Mouse (Mus musculus) limb, embryonic 15.5 days (tissue): ENCODE data around the gene Samd14. TPM values are rescaled to one million over a fixed set of nuclear protein-coding genes. Genes with fewer than 3 reads are reported as not detected.

Source experiments
- ATAC-seq: fragments of 200-750 bp; cut with Nextera tagmentation; 2 replicates; pipeline ENCODE4 v1.8.0; 2017; ENCODE audit warnings: low read depth, moderate TSS enrichment; ENCODE audit not compliant: insufficient number of reproducible peaks, low FRiP score, low TSS enrichment
- H3K27ac ChIP-seq: fragments of 300-500 bp; sonication (generic); 2 replicates; pipeline ENCODE4 v1.5.1; 2015; ENCODE audit warnings: moderate library complexity, mild to moderate bottlenecking, inconsistent platforms
- H3K27me3 ChIP-seq: fragments of 300-500 bp; sonication (generic); 2 replicates; pipeline ENCODE4 v1.6.1; 2015; ENCODE audit warnings: inconsistent platforms
- H3K36me3 ChIP-seq: fragments of 300-500 bp; sonication (generic); 2 replicates; pipeline ENCODE4 v1.6.1; 2015; ENCODE audit warnings: inconsistent platforms
- H3K4me1 ChIP-seq: fragments of 300-500 bp; sonication (generic); 2 replicates; pipeline ENCODE4 v1.6.1; 2015; ENCODE audit warnings: inconsistent platforms
- H3K4me2 ChIP-seq: fragments of 300-500 bp; sonication (generic); 2 replicates; pipeline ENCODE4 v1.6.1; 2015; ENCODE audit warnings: mild to moderate bottlenecking, inconsistent platforms
- H3K4me3 ChIP-seq: fragments of 300-500 bp; sonication (generic); 2 replicates; pipeline ENCODE4 v1.5.1; 2015; ENCODE audit warnings: mild to moderate bottlenecking, inconsistent platforms
- H3K9ac ChIP-seq: fragments of 300-500 bp; sonication (generic); 2 replicates; pipeline ENCODE4 v1.6.1; 2015; ENCODE audit warnings: inconsistent platforms
- H3K9me3 ChIP-seq: fragments of 300-500 bp; sonication (generic); 2 replicates; pipeline ENCODE4 v1.6.1; 2016; ENCODE audit warnings: inconsistent platforms
- WGBS: fragments of 180-500 bp; shearing (Covaris S2); methylation state at CpG from one replicate; pipeline ENCODE4 v1.1.7; 2015; 5-methylcytosine and 5-hydroxymethylcytosine counted together
- polyA plus RNA-seq: library from polyadenylated mRNA; unstranded; fragments of >200 nt; fragmentation: Nextera tagmentation; extraction: Ambion mirVana; gene quantifications from 2 replicates; pipeline ENCODE4 v1.2.1, GENCODE M21; 2015

The Samd14 gene
- polyA plus RNA-seq, 1 experiment from 2014 or later, result 25.1 TPM

DNA sequence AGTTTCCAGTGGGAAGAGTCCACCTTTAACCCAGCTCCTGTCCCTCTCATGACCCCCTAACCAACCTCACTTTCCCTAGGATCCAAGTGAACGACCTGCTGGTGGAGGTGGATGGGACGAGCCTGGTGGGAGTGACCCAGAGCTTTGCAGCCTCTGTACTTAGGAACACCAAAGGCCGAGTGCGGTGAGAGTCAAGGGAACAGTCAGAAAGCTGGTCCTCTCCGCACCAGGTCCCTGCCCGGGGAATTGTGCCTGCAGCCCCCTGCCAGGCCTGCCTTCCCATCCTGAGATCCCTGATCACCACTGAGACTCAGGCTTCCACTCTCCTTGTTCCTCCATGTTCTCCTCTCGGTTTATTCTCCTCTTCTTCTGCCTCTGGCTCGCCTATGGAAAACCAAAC lies 9.6 kb upstream of the Samd14 start:
- peaks cover 90% of the 10 kb centered on the region for H3K36me3 ChIP-seq
- no peaks in the 10 kb centered on the region for H3K27me3 ChIP-seq
- peaks cover 37% of the 10 kb centered on the region for H3K4me1 ChIP-seq
- no peak overlapping the region for H3K4me2 ChIP-seq
- H3K27ac ChIP-seq, result peak overlapping the region; percentile 57; the same call in 1 of the 2 replicates
- H3K9ac ChIP-seq, result no peak overlapping the region
- ATAC-seq, result no peak
- WGBS, result 60% methylated on average over 8 of the region's 8 CpGs
- H3K4me3 ChIP-seq, result no peak overlapping the region
- no peaks in the 10 kb centered on the region for H3K9me3 ChIP-seq

DNA sequence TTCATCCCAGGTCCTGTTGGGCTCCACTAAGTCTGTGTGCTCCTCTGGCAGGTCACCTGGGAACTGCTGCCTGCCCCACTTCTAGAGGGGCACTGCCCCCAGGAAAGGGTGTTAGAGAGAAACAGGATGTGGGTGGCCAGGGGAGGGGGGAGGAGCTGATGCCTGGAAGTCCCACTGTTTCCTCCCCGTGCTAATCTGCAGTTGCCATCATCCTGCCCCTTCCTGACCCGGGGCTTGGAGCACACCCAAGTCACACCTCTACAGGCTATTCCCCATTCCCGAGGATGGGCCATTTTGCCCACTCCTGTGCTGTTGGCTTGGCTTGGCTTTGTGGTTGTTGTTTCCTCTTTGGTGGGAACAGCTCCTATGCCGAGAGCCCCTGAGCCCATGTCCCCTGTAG lies 9.1 kb upstream of the Samd14 start:
- H3K9ac ChIP-seq, result no peak overlapping the region
- peak overlapping the region; percentile 57 for H3K27ac ChIP-seq
- H3K36me3 ChIP-seq, result peaks cover 94% of the 10 kb centered on the region
- no peaks in the 10 kb centered on the region for H3K9me3 ChIP-seq
- H3K4me3 ChIP-seq, result no peak overlapping the region
- WGBS, result 24% methylated on average over 4 of the region's 4 CpGs
- H3K4me1 ChIP-seq, result peaks cover 35% of the 10 kb centered on the region
- no peaks in the 10 kb centered on the region for H3K27me3 ChIP-seq
- no peak overlapping the region for H3K4me2 ChIP-seq
- ATAC-seq, result no peak

DNA sequence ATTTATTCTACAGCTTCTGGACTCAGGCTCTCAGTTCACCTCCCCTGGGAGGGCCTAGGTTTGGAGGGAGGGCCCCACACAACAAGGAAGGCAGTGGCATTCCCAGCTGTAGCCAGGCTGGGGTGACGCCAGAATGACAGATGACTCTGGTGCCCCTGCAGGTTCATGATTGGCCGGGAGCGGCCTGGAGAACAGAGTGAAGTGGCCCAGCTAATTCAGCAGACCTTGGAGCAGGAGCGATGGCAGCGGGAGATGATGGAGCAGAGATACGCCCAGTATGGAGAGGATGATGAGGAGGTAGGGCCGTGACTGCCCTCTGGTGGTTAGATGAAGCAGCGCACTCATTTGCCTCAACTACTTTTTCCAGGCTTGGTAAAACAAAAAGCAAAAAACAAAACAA lies 8.6 kb upstream of the Samd14 start:
- Histone ChIP-seq H3K4me2 (no peak overlapping the region), H3K4me1 (peaks cover 35% of the 10 kb centered on the region), H3K9ac (no peak overlapping the region), H3K9me3 (no peaks in the 10 kb centered on the region), H3K4me3 (no peak overlapping the region), H3K27ac (peak overlapping the region; percentile 57), H3K27me3 (no peaks in the 10 kb centered on the region), H3K36me3 (peaks cover 97% of the 10 kb centered on the region)
- 4% methylated on average over 8 of the region's 8 CpGs for WGBS
- ATAC-seq, result no peak

DNA sequence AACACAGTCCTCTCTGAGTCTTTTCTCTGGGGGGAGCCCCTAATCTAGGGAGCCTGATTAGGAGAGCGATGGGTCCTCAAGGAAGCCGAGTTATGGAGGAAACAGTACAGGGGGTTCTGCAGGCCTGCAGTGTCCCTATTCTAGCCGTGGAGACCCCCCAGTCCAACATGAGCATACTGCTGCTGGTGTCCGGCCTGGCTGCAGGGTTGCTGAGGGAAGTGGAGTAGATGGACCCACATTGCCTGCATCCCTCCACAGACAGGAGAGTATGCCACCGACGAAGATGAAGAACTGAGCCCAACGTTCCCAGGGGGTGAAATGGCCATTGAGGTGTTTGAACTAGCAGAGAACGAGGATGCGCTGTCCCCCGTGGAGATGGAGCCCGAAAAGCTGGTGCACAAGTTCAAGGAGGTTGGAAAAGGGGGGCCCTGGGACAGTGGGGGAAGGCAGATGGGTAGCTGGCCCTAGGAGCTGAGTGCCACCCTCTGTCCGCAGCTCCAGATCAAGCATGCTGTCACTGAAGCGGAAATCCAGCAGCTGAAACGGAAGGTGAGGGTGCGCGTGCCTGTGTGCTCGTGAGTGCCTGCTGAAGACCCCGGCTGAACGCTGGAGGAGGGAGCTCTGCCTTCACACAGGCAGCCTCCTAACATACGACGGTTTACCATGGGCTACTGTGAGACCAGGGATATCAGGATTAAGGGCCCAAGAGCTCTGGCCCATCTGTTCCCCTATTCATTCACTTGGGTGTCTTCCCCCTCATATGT lies 7.9 kb upstream of the Samd14 start:
- WGBS, result 90% methylated on average over 21 of the region's 21 CpGs
- no peak for ATAC-seq

DNA sequence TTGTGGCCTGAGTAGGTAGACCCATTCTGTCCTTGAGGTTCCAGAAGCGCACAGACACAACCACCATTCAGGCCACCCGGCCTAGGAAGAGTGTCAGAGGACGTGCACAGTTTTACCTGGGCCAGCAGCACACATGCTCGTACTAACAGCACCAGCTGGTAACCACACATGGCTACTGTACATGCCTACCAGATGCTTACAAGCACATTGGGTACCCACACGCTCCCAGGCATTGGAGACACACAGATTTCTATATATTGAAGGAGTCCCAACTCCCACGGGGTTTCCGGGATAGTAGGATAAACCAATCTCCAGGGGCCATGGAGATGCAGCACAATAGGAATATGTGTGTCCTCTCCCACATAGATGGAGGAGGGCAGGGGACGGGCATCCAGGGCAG lies 7.0 kb upstream of the Samd14 start:
- H3K36me3 ChIP-seq, result peaks cover 81% of the 10 kb centered on the region
- peaks cover 47% of the 10 kb centered on the region for H3K4me1 ChIP-seq
- ATAC-seq, result no peak
- H3K27ac ChIP-seq, result no peak overlapping the region
- 89% methylated on average over 8 of the region's 8 CpGs for WGBS
- H3K4me2 ChIP-seq, result no peak overlapping the region
- H3K4me3 ChIP-seq, result no peak overlapping the region
- H3K27me3 ChIP-seq, result no peaks in the 10 kb centered on the region
- H3K9me3 ChIP-seq, result no peaks in the 10 kb centered on the region
- H3K9ac ChIP-seq, result no peak overlapping the region

More for the DNA sequence above, 7.9 kb upstream of the Samd14 start:
- peaks cover 39% of the 10 kb centered on the region for H3K4me1 ChIP-seq
- no peak overlapping the region for H3K4me2 ChIP-seq
- H3K9ac ChIP-seq, result no peak overlapping the region
- no peak overlapping the region for H3K4me3 ChIP-seq
- no peak overlapping the region for H3K27ac ChIP-seq
- no peaks in the 10 kb centered on the region for H3K9me3 ChIP-seq
- no peaks in the 10 kb centered on the region for H3K27me3 ChIP-seq
- H3K36me3 ChIP-seq, result peaks cover 90% of the 10 kb centered on the region

DNA sequence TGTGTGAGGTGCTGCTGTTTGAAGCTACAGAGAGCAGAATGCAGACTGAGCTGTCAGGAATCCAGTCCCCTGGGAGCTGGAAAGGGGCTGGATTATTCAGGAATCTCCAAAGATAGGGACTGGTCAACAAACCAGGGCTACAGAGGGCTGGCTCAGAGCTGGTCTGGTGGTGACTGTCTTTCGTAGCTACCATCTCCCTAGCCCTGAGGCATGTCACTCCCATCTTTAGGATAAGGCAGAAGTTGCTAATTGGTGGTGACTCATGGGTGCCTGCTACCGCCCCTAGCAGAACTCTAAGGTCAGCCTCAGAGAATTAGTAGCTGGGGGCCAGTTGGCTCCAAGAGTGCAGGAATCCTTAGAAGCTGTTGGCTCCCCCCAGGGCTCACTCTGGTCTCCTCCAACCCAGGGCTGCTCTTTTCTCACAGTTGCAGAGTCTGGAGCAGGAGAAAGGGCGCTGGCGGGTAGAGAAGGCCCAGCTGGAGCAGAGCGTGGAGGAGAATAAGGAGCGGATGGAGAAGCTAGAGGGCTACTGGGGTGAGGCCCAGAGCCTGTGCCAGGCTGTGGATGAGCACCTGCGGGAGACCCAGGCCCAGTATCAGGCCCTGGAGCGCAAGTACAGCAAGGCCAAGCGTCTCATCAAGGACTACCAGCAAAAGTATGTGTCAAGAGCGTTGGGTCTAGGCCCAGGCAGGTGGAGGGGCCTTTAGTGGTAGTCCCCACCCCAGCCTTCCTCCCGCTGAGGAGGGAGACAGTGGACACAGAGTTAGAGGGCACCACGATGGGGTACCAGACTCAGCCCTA lies 5.3 kb upstream of the Samd14 start:
- Histone ChIP-seq H3K4me2 (no peak overlapping the region), H3K27me3 (no peaks in the 10 kb centered on the region), H3K4me1 (peaks cover 45% of the 10 kb centered on the region), H3K36me3 (peaks cover 65% of the 10 kb centered on the region), H3K9ac (no peak overlapping the region), H3K9me3 (no peaks in the 10 kb centered on the region), H3K4me3 (no peak overlapping the region), H3K27ac (peak overlapping the region; percentile 3; the same call in 1 of the 2 replicates)
- ATAC-seq, result no peak
- WGBS, result 80% methylated on average over 12 of the region's 12 CpGs

DNA sequence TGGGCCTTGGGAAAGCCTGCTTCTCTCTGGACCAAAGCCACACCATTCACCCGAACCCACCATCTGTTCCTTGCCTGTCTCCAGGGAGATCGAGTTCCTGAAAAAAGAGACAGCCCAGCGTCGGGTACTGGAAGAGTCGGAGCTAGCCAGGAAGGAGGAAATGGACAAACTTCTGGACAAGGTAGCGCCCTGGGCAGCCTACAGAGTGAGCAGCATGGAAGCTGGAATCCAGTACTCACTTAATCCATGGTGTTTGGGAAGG lies 4.8 kb upstream of the Samd14 start:
- no peak overlapping the region for H3K4me2 ChIP-seq
- H3K4me3 ChIP-seq, result no peak overlapping the region
- ATAC-seq, result no peak
- peaks cover 59% of the 10 kb centered on the region for H3K36me3 ChIP-seq
- no peaks in the 10 kb centered on the region for H3K9me3 ChIP-seq
- 53% methylated on average over 6 of the region's 6 CpGs for WGBS
- H3K9ac ChIP-seq, result no peak overlapping the region
- no peaks in the 10 kb centered on the region for H3K27me3 ChIP-seq
- H3K27ac ChIP-seq, result peak overlapping the region; percentile 3; the same call in 1 of the 2 replicates
- peaks cover 44% of the 10 kb centered on the region for H3K4me1 ChIP-seq

DNA sequence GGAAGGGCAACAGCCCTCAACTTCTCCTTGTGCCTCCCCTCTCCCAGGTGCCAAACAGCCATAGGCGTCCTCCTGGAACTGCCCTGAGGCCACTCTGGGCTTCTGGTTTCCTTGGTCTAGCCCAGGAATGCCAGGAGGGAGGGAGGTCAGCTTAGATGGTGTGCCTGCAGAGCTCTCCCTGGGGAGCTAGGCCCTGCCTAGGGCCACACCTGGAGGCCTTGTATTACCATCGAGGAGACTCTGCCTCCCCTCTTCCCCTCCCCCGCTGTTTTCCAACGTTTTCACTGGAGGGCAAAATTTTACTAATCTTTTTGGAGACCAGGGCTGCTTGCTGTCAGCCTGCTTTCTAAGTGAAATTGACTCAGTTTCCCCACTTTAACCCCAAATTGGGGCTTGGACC lies 3.6 kb upstream of the Samd14 start:
- H3K4me1 ChIP-seq, result peaks cover 39% of the 10 kb centered on the region
- H3K27me3 ChIP-seq, result no peaks in the 10 kb centered on the region
- H3K36me3 ChIP-seq, result peaks cover 48% of the 10 kb centered on the region
- 25% methylated on average over 4 of the region's 4 CpGs for WGBS
- ATAC-seq, result no peak
- H3K9me3 ChIP-seq, result no peaks in the 10 kb centered on the region
- H3K27ac ChIP-seq, result peak overlapping the region; percentile 67
- peak overlapping the region; percentile 64 for H3K4me2 ChIP-seq
- H3K9ac ChIP-seq, result 0 out of 2 replicates have a peak overlapping the region, but pooled peaks have one; percentile 17
- H3K4me3 ChIP-seq, result peak overlapping the region; percentile 42

DNA sequence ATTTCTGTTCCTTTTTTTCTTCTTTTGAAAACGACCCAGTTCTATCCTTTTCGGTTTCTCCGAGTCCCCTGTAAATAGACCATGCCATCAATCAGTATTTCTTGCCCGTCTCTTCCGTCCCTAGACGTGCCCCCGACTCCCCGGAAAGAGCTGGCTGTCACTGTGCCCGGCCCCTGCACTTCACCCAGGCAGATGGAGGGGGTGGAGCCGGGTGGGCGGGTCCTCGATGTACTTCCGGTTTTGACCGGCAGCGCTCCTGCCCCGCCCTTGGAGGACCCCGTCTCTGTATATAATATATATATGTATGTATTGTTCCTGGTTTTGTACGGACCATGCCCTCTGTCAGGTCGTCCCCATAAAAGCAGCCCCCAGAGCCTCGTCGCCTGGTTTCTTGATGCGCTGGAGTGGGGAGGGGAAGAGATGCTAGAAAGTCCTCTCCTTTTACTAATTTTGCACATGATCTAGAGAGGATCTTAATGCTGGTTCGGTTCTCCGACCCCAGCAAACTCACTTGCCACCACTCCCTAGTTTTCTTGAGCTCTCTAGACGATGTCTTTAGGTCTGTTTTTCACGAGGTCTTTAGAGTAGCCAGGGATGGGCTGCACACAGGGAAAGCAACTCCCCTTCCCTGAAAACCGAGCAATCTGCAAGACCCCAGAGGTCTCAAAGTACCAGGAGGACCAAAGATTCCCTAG lies 3.0 kb upstream of the Samd14 start:
- Histone ChIP-seq H3K4me1 (peaks cover 45% of the 10 kb centered on the region), H3K9me3 (no peaks in the 10 kb centered on the region), H3K9ac (peak overlapping the region; percentile 24; the same call in 1 of the 2 replicates), H3K4me3 (peak overlapping the region; percentile 42), H3K27ac (peak overlapping the region; percentile 67), H3K27me3 (no peaks in the 10 kb centered on the region), H3K36me3 (peaks cover 41% of the 10 kb centered on the region), H3K4me2 (peak overlapping the region; percentile 64)
- 2% methylated on average over 27 of the region's 27 CpGs for WGBS
- peak; percentile 31; the same call in 1 of the 2 replicates for ATAC-seq

DNA sequence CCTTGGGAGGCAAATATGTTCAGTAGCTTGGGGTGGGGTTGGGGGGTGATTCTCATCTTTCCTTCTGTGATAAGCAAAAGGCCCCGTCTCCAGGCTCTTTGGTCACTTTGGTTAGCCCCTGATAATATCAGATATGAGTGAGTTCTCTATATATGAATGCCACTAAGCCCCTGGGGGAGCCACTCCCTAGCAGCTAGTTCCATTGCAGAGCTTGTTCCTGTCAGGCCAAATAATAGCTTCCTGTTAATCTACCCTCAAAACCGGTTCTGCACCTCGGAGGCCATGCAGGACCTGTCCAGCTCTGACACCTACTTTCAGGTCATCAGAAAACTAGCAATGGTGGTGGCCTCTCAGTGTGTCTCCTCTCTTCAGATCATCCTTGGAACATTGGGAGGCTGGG lies 2.3 kb upstream of the Samd14 start:
- Histone ChIP-seq H3K36me3 (peaks cover 34% of the 10 kb centered on the region), H3K27ac (peak overlapping the region; percentile 67; the same call in 1 of the 2 replicates), H3K4me2 (no peak overlapping the region), H3K9ac (no peak overlapping the region), H3K4me1 (peaks cover 52% of the 10 kb centered on the region), H3K4me3 (no peak overlapping the region), H3K27me3 (no peaks in the 10 kb centered on the region), H3K9me3 (no peaks in the 10 kb centered on the region)
- ATAC-seq, result no peak
- WGBS, result 58% methylated on average over 3 of the region's 3 CpGs

DNA sequence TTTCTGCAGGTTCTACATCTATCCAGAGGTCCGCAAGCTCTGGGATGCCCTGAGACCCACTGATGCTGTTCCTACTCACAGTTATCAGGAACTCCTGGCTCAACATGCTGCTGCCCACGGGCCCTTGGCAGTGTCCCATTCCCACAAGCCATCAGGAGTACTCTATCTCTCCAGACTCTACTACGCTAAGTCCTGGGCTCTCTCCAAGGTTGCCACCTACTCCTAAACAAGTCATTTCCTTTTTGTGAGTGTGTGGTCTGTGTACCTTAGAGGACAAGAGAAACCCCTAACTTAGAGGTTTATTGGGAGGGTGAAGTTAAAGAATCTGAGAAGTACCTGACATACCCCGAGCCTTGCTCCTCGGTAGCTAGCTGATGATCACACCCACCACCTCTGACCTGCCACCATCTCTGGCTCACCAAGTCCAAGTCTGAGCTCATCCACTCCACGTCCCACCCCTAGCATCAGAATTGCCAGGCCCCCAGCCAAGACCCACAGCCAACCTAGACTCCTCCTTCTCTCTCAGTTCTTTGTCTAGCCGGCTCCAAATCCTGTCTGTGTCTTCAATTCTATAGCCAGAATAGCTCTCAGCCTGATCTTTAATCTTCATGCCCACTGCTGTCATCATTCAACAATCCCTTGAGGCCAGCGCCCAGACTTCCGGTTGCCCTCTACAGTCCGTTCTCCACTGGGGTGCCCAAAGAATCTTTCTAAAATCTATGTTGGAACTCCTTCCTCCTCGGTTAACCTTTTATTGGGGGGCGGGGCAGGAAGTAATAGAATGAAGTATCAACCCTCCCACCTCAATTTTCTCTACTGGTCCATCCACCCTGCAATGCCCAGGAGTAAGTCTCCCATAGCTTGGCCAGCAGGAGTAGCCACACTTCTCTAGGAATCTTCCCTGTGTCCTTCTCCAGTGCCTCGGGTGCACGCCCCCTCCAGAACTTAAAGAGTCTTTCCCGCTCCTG lies 734 bp upstream of the Samd14 start:
- Histone ChIP-seq H3K36me3 (peaks cover 22% of the 10 kb centered on the region), H3K4me3 (peak overlapping the region; percentile 70), H3K27ac (peak overlapping the region; percentile 94), H3K9ac (peak overlapping the region; percentile 72), H3K4me1 (peaks cover 60% of the 10 kb centered on the region), H3K27me3 (no peaks in the 10 kb centered on the region), H3K4me2 (peak overlapping the region; percentile 87), H3K9me3 (no peaks in the 10 kb centered on the region)
- WGBS, result 26% methylated on average over 15 of the region's 15 CpGs
- peak; percentile 42 for ATAC-seq
